Mouse (Mus musculus) heart, adult 11 months (tissue): ENCODE data around the gene Sort1.

ENCODE experiments used
- DNase-seq: peaks from one replicate; pipeline ENCODE4 v3.0.0; 2022

Sort1 gene

DNA sequence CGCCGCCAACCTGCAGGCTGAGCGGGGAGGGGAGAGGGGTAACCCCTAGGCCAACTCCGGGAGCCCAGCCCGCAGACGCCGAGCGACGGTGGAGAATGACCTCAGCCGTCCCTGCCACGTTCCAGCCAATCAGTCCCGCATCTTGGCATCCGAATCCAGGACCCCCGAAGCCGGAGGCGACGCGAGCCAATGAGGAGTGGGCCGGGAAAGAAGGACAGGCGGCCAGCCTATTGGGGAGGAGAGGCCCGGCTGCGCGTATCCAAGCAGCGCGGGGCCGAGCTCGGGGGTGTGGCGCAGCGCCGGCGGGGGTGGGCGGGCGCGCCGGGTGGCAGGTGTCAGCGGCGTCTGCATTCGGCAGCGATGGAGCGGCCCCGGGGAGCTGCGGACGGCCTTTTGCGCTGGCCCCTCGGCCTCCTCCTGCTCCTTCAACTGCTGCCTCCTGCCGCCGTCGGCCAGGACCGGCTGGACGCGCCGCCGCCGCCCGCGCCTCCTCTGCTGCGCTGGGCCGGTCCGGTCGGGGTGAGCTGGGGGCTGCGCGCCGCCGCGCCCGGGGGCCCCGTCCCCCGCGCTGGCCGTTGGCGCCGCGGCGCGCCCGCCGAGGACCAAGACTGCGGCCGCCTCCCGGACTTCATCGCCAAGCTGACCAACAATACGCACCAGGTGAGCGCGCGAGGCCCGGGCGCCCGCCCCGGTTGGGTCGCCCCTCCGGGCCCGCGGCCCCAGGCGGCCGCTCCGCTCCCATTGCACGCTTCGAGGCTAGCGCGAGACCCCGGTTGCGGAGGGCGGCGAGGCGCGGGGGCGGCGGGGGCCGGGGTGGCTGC lies at the start of gene Sort1:
Sort1 (plus strand) TSS at position 302 of the 821 bp plus-strand sequence.
- peak; percentile 100 for DNase-seq

GRCm38 (mm10) chr3:108237474-108238102 lies 46.3 kb upstream of the Sort1 start:
- peak; percentile 67 for DNase-seq

GRCm38 (mm10) chr3:108241243-108241839 lies 42.5 kb upstream of the Sort1 start:
- DNase-seq: no peak

- no peak for DNase-seq
Measured at GRCm38 (mm10) chr3:108246857-108247256, 37.0 kb upstream of the Sort1 start.

DNA sequence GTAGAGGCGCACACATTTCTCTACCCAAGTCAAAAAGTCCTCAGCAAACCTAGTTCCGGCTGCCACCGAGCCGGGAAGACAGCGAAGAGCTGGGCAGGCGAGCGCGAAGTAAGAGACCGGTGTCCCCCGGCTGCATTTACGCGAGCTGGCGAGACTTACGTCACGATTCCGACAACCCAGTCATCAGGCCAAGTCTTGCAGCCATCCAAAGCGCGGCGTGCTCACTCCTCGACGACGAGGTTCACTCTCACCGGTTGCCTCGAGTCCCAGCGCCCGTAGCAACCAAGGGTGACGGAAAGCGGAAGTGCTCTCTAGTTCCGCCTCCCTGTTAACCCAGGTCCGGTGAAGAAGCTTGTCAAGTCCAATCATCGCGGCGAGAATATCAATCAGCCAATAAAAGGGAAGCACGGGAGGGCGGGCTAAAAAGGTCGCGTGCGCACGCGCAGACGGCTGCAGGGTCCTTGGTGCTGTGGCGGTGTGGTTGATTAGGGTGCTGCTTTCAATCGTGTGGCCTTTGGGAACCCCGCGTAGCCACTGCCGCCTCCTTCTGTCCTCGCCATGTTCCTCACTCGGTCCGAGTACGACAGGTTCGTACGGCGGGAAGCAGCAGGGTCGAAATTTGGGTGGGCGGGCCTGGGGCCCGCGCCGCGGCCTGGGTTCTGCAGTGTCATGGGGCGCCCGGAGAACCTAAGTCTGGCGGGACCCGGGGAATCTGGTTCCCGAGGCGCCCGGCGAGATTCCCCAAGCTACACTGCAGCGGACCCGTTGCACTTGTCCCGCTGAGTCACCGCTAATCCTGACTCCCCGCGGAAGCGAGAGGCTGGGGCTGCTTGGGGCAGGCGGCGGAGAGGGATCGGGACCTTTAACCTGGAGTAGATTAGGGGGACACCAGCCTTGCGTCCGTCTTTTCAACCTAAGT lies 26.9 kb upstream of the Sort1 start, which contains the start of gene Psma5:
Psma5 (plus strand) TSS at position 208 of the 919 bp plus-strand sequence.
- DNase-seq: peak; percentile 100

GRCm38 (mm10) chr3:108257831-108258500 lies 25.9 kb upstream of the Sort1 start:
- no peak for DNase-seq

DNA sequence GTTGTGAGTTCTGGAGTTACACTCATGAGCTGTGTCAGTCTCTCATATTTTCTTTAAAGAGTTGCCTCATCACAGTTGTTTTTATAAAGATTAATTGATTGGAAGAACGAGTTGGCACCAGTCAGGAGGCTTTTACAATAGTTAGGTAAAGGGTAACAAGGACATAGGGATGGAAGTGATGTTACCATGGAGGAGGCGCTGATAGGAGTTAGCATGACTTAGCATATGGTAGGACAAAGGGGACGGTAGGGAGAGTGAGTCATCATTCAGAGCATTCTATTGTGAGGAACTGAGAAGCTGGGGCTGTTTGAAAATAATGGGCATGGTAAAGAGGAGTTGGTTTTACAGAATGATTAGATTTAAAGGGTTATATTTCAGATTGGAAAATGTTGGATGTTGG lies 24.6 kb upstream of the Sort1 start:
- DNase-seq: no peak

DNA sequence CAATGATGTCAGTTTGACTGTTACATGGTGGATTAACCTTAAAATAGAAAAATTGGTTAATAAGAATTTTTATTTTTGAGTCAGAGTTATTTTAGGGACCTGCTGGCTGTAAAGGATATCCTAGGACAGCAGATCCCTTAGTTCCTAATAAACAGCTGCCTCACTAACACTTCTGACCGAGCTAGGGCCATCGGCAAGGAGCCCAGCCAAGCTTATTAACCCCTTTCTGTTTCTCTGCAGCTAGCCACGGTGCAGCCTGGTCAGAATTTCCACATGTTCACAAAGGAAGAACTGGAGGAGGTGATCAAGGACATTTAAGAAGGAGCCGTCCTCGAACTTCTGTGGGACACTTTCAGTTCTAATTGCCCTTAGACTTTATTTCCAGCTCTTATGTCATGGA lies 4.4 kb upstream of the Sort1 start:
- DNase-seq: peak; percentile 53

GRCm38 (mm10) chr3:108282401-108283240 lies 1.3 kb upstream of the Sort1 start:
- peak; percentile 74 for DNase-seq

- DNase-seq: no peak
Measured at GRCm38 (mm10) chr3:108283241-108283561, 681 bp upstream of the Sort1 start.

DNA sequence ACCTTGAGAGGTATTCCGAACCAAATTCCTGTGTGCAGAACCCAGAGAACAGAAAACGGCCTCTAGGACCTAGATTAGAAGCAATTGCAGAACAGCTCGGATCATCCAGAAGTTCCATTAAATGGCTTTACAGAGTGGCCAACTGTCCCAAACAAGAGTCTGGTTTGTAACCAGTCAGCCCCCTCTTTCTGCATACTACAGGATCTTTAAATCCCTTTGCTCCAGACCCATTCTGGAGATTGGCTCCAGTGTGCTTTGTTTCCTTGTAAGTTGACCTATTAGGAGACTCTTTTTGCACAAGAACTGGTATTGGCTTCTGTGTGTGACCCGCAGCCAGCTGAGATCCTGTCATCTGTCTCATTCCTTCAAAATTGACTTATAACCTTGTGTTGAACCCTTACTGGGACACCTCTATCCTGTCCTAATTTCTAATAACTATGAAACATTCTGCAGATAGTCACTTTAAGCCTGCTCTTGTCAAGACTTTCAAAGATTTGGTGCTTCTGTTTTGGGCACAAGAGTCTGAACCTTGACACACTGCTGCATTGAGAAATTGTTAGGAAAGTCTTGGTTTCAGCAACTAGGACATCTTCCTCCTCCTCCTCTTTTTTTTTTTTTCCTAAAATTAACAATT lies 1.3 kb downstream of the Sort1 start:
- peak; percentile 79 for DNase-seq

- DNase-seq: peak; percentile 63
Measured at GRCm38 (mm10) chr3:108286671-108287439, 3.0 kb downstream of the Sort1 start.

DNA sequence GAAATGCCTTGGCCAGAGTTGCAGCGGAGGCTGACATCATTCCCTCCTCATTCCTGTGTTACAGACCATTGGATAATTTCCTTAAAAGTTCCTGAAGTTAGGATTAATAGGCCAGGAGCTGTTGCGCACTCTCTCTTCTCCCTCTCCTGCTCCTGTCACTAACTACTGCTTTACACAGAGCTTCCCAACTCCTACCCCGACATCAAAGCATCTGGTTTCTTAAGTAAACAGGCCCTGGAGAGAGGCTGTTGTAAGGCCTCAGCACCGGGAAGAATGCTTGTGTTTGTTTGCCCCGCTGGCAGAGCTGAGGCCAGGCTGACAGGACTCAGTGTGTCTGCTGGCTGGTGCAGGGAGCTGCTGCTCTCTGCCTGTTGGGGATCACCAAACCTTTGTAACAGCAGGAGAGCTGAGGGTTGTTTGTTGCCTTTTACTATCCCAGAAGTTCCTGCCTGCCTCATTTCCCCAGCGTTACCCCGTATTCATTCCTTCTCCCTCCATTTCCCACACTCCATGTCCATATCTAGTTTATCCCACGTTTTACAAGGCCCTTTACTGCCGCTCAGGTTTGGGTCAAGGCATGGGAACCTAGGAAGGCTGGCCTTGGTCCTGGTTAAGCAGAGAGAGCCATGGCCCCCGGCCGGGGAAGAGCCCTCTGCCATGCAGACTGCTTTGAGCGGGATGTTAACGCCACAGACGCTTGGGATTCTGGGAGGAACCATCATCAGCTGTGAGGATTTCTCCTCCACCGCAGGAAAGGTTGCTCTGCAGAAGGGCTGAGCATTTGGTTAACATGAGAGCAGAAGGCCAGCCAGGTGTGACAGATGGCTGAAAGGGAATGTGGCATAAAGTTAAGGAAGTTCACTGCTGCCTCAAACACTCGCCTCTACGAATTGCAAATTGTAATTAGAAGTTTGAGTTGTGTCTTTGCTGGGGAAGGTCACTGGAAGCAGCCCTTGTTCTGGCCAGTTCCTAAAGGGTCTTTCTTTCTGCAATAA lies 4.2 kb downstream of the Sort1 start:
- DNase-seq: peak; percentile 88

GRCm38 (mm10) chr3:108289311-108290130 lies 5.6 kb downstream of the Sort1 start:
- peak; percentile 79 for DNase-seq

DNA sequence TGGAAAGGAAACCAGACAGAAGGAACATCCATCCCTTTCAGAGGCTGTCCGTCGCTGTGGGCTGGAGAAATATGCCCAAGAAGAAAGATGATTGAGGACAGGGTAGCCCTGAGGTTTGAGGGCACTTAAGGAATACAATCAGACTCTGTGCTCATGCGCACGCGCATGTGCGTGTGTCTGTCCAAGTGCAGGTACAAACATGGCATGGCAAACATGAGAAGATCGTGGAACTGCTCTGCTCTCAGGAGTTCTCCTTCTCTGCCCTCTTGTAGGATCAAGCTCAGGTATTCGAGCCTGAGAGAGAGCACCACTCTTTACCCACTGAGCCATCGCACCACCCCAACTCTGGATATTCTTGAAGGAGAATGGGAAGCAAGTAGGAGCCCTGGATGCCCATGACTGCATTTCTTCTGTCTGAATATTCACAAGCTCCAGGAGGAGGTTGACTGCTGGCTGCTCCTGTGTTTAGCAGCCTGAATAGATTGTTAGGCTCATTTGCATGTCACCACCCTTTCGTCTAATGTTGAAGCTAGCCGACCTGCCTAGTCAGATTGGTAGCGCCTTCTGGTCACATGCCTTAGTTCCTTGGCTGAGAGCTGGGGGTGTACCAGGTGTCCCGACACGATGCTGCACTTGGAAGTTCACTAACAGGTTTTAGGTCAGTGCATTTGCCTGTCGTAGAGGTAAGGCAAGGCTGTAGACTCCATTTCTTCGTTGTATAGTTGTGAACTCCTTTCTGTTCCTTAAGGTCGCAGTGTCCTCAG lies 7.3 kb downstream of the Sort1 start:
- peak; percentile 77 for DNase-seq

GRCm38 (mm10) chr3:108294398-108294797 lies 10.5 kb downstream of the Sort1 start:
- DNase-seq: peak; percentile 96
